Mouse (Mus musculus) midbrain, embryonic 14.5 days (tissue): ENCODE measurements around the gene Rpp25. TPM values are rescaled to one million over a fixed set of nuclear protein-coding genes. Genes with fewer than 3 reads are reported as not detected.
A peak's percentile ranks its signal among the peaks of the same experiment; 100 is the strongest.

Experiments
- ATAC-seq: fragments of 200-750 bp; cut with Nextera tagmentation; 2 replicates; pipeline ENCODE4 v1.8.0; 2017; ENCODE audit warnings: moderate number of reproducible peaks, moderate library complexity; ENCODE audit not compliant: low FRiP score, low TSS enrichment
- DNase-seq: peaks from one replicate; pipeline ENCODE4 v3.0.0-alpha.2; 2015
- H3K27ac ChIP-seq: fragments of 300-500 bp; sonication (generic); replicated peaks from 2 replicates; pipeline ENCODE4 v1.5.1; 2014; ENCODE audit warnings: mild to moderate bottlenecking, low read depth, low read length, moderate library complexity
- H3K27me3 ChIP-seq: fragments of 300-500 bp; sonication (generic); 2 replicates; pipeline ENCODE4 v1.6.1; 2014; ENCODE audit warnings: low read length, control low read depth, mixed read lengths; ENCODE audit not compliant: control insufficient read depth, insufficient read depth
- H3K36me3 ChIP-seq: fragments of 300-500 bp; sonication (generic); 2 replicates; pipeline ENCODE4 v1.6.1; 2014; ENCODE audit warnings: low read length, control low read depth; ENCODE audit not compliant: control insufficient read depth, insufficient read depth
- H3K4me1 ChIP-seq: fragments of 300-500 bp; sonication (generic); 2 replicates; pipeline ENCODE4 v1.6.1; 2014; ENCODE audit warnings: mild to moderate bottlenecking, antibody characterized with exemption, low read length, control low read depth; ENCODE audit not compliant: control insufficient read depth, insufficient read depth
- H3K4me2 ChIP-seq: fragments of 300-500 bp; sonication (generic); 2 replicates; pipeline ENCODE4 v1.6.1; 2014; ENCODE audit warnings: mild to moderate bottlenecking, low read length, moderate library complexity
- H3K4me3 ChIP-seq: fragments of 300-500 bp; sonication (generic); replicated peaks from 2 replicates; pipeline ENCODE4 v1.5.1; 2014; ENCODE audit warnings: low read depth, low read length
- H3K9ac ChIP-seq: fragments of 300-500 bp; sonication (generic); replicated peaks from 2 replicates; pipeline ENCODE4 v1.6.1; 2014; ENCODE audit warnings: mild to moderate bottlenecking, low read length, moderate library complexity
- H3K9me3 ChIP-seq: fragments of 300-500 bp; sonication (generic); 2 replicates; pipeline ENCODE4 v1.6.1; 2016; ENCODE audit warnings: low read length, control low read depth, mixed read lengths; ENCODE audit not compliant: control insufficient read depth
- WGBS: fragments of 180-500 bp; shearing (Covaris S2); extraction: QIAGEN DNeasy Blood & Tissue Kit; methylation state at CpG from one replicate; pipeline ENCODE4 v1.1.7; 2014; 5-methylcytosine and 5-hydroxymethylcytosine counted together
- polyA plus RNA-seq: library from polyadenylated mRNA; unstranded; fragments of >200 nt; fragmentation: Nextera tagmentation; extraction: Ambion mirVana; gene quantifications from 2 replicates; pipeline ENCODE4 v1.2.1, GENCODE M21; 2014

Rpp25 gene
- polyA plus RNA-seq, 1 experiment from 2014 or later, result 30.7 TPM

GRCm38 (mm10) chr9:57487807-57488206 is 16.0 kb upstream of the Rpp25 start:
- no peak overlapping the region for H3K4me3 ChIP-seq
- H3K27ac ChIP-seq, result no peak overlapping the region
- H3K27me3 ChIP-seq, result no peaks in the 10 kb centered on the region
- DNase-seq (no peak), ATAC-seq (no peak)
- H3K36me3 ChIP-seq, result no peaks in the 10 kb centered on the region
- H3K9ac ChIP-seq, result no peak overlapping the region
- no peak overlapping the region for H3K4me2 ChIP-seq
- H3K9me3 ChIP-seq, result no peaks in the 10 kb centered on the region
- 72% methylated on average over 7 of the region's 7 CpGs for WGBS
- 0 out of 2 replicates have a peak, but pooled peaks cover 4% of the 10 kb centered on the region for H3K4me1 ChIP-seq

DNA sequence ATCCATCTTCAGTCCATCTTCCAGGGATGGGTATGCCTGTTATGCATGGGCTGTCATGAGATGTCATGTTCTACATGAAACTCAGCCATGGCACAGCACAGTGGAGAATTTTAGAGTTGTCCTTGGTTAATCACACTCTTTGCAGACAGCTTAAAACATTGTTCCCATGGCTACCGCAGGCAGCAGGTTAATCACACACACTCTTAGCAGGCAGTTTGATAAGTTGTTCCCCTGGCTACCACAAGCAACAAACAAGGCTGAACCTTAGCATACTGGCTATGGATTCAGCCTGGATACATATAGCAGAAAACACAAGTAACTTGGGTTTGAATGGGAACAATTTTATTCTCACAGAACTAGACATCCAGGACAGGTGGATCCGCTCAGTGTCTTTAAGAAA is 10.3 kb upstream of the Rpp25 start:
- Histone ChIP-seq H3K36me3 (no peaks in the 10 kb centered on the region), H3K4me2 (no peak overlapping the region), H3K27ac (no peak overlapping the region), H3K4me3 (no peak overlapping the region), H3K9ac (no peak overlapping the region), H3K9me3 (no peaks in the 10 kb centered on the region), H3K27me3 (no peaks in the 10 kb centered on the region), H3K4me1 (no peaks in the 10 kb centered on the region)
- 88% methylated on average over 2 of the region's 2 CpGs for WGBS
- no peak for DNase-seq
- no peak for ATAC-seq

GRCm38 (mm10) chr9:57494970-57495369 is 8.9 kb upstream of the Rpp25 start:
- Histone ChIP-seq H3K4me1 (peaks cover 5% of the 10 kb centered on the region; the same call in 1 of the 2 replicates), H3K4me3 (no peak overlapping the region), H3K27me3 (peaks cover 3% of the 10 kb centered on the region; the same call in 1 of the 2 replicates), H3K36me3 (no peaks in the 10 kb centered on the region), H3K9me3 (no peaks in the 10 kb centered on the region), H3K27ac (no peak overlapping the region), H3K4me2 (no peak overlapping the region), H3K9ac (no peak overlapping the region)
- DNase-seq, result no peak
- ATAC-seq, result no peak

- Histone ChIP-seq H3K4me2 (no peak overlapping the region), H3K4me3 (no peak overlapping the region), H3K27ac (no peak overlapping the region), H3K9ac (no peak overlapping the region), H3K27me3 (peaks cover 10% of the 10 kb centered on the region; the same call in 1 of the 2 replicates), H3K4me1 (peaks cover 14% of the 10 kb centered on the region; the same call in 1 of the 2 replicates), H3K36me3 (no peaks in the 10 kb centered on the region), H3K9me3 (no peaks in the 10 kb centered on the region)
- DNase-seq (no peak), ATAC-seq (no peak)
- WGBS, result 84% methylated on average over 5 of the region's 5 CpGs
These were observed 6.6 kb upstream of the Rpp25 start for GRCm38 (mm10) chr9:57497236-57497635.

GRCm38 (mm10) chr9:57498536-57498935 is 5.3 kb upstream of the Rpp25 start:
- H3K4me1 ChIP-seq, result peaks cover 20% of the 10 kb centered on the region
- H3K27ac ChIP-seq, result peak overlapping the region; percentile 72
- DNase-seq (no peak), ATAC-seq (no peak)
- no peak overlapping the region for H3K4me2 ChIP-seq
- H3K27me3 ChIP-seq, result peaks cover 22% of the 10 kb centered on the region
- WGBS, result 46% methylated on average over 7 of the region's 7 CpGs
- H3K9ac ChIP-seq, result no peak overlapping the region
- H3K9me3 ChIP-seq, result no peaks in the 10 kb centered on the region
- H3K36me3 ChIP-seq, result no peaks in the 10 kb centered on the region
- no peak overlapping the region for H3K4me3 ChIP-seq

GRCm38 (mm10) chr9:57501452-57501851 is 2.4 kb upstream of the Rpp25 start:
- Histone ChIP-seq H3K9ac (peak overlapping the region; percentile 40), H3K4me2 (peak overlapping the region; percentile 87), H3K27me3 (peaks cover 49% of the 10 kb centered on the region), H3K4me1 (peaks cover 41% of the 10 kb centered on the region), H3K9me3 (no peaks in the 10 kb centered on the region), H3K36me3 (no peaks in the 10 kb centered on the region), H3K27ac (peak overlapping the region; percentile 85), H3K4me3 (peak overlapping the region; percentile 40)
- ATAC-seq (no peak), DNase-seq (peak; percentile 57)
- 5% methylated on average over 13 of the region's 13 CpGs for WGBS

- Histone ChIP-seq H3K4me1 (peaks cover 41% of the 10 kb centered on the region), H3K36me3 (no peaks in the 10 kb centered on the region), H3K27me3 (peaks cover 49% of the 10 kb centered on the region), H3K27ac (peak overlapping the region; percentile 85), H3K9ac (peak overlapping the region; percentile 40), H3K4me2 (peak overlapping the region; percentile 87), H3K4me3 (peak overlapping the region; percentile 40), H3K9me3 (no peaks in the 10 kb centered on the region)
- ATAC-seq, result no peak
- peak; percentile 84 for DNase-seq
- WGBS, result under 1% methylated on average over 20 of the region's 20 CpGs
These were observed 2.0 kb upstream of the Rpp25 start for GRCm38 (mm10) chr9:57501861-57502260.

- H3K9ac ChIP-seq, result peak overlapping the region; percentile 51; the same call in 1 of the 2 replicates
- H3K4me1 ChIP-seq, result peaks cover 41% of the 10 kb centered on the region
- 2% methylated on average over 23 of the region's 23 CpGs for WGBS
- peak overlapping the region; percentile 87 for H3K4me2 ChIP-seq
- peak overlapping the region; percentile 40 for H3K4me3 ChIP-seq
- no peaks in the 10 kb centered on the region for H3K36me3 ChIP-seq
- peak overlapping the region; percentile 85 for H3K27ac ChIP-seq
- DNase-seq, result no peak
- no peak for ATAC-seq
- H3K9me3 ChIP-seq, result no peaks in the 10 kb centered on the region
- H3K27me3 ChIP-seq, result peaks cover 49% of the 10 kb centered on the region
These were observed 760 bp upstream of the Rpp25 start for GRCm38 (mm10) chr9:57502911-57503621.

DNA sequence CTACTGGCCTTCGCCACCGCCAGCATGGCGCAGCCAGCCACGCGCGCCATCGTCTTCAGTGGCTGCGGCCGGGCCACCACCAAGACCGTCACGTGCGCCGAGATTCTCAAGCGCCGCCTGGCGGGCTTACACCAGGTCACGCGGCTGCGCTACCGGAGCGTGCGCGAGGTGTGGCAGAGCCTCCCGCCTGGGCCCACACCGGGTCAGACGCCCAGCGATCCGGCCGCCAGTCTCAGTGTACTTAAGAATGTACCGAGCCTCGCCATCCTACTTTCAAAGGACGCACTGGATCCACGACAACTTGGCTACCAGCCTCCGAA is 515 bp downstream of the Rpp25 start:
- H3K4me2 ChIP-seq, result peak overlapping the region; percentile 87
- no peaks in the 10 kb centered on the region for H3K36me3 ChIP-seq
- ATAC-seq (peak; percentile 44; the same call in 1 of the 2 replicates), DNase-seq (peak; percentile 86)
- H3K4me3 ChIP-seq, result peak overlapping the region; percentile 40
- H3K9ac ChIP-seq, result peak overlapping the region; percentile 51; the same call in 1 of the 2 replicates
- under 1% methylated on average over 34 of the region's 34 CpGs for WGBS
- H3K9me3 ChIP-seq, result no peaks in the 10 kb centered on the region
- H3K27me3 ChIP-seq, result peaks cover 49% of the 10 kb centered on the region
- H3K4me1 ChIP-seq, result peaks cover 40% of the 10 kb centered on the region
- H3K27ac ChIP-seq, result peak overlapping the region; percentile 85
